Mouse (Mus musculus) cortical plate, adult 2 months (tissue): ENCODE data around the gene Epop.

Experiments
- CTCF ChIP-seq: fragments of 200-500 bp; IDR thresholded peaks from 2 replicates; pipeline ENCODE4 v1.5.1; 2011; ENCODE audit warnings: mild to moderate bottlenecking, control low read depth, low read length; ENCODE audit not compliant: insufficient read depth; ENCODE audit errors: extremely low read depth
- POLR2A ChIP-seq: fragments of 200-500 bp; IDR thresholded peaks from 2 replicates; pipeline ENCODE4 v1.6.1; 2011; ENCODE audit warnings: mild to moderate bottlenecking, low read length, control low read depth; ENCODE audit not compliant: insufficient read depth; ENCODE audit errors: extremely low read depth

GRCm38 (mm10) chr11:97656269-97656971 lies 26.9 kb upstream of the Epop start:
- TF ChIP-seq POLR2A (no peak), CTCF (no peak)
